Mouse (Mus musculus) lung, adult 2 months (tissue): ENCODE measurements around the gene Dcaf7. TPM values are rescaled to one million over a fixed set of nuclear protein-coding genes. Genes with fewer than 3 reads are reported as not detected.

Experiments used
- DNase-seq: peaks from one replicate; pipeline ENCODE4 v3.0.0; 2022
- H3K4me1 ChIP-seq: fragments of 200-500 bp; 2 replicates; pipeline ENCODE4 v1.6.1; 2011; ENCODE audit warnings: low read length; ENCODE audit not compliant: control insufficient read depth, insufficient read depth
- H3K4me3 ChIP-seq: fragments of 200-500 bp; replicated peaks from 2 replicates; pipeline ENCODE3; 2011; ENCODE audit warnings: low read depth, mild to moderate bottlenecking, control low read depth, low read length; ENCODE audit errors: extremely low read depth
- CTCF ChIP-seq: fragments of 200-500 bp; IDR thresholded peaks from 2 replicates; pipeline ENCODE4 v1.5.1; 2011; ENCODE audit warnings: mild to moderate bottlenecking, low read length, control low read depth; ENCODE audit not compliant: insufficient read depth
- POLR2A ChIP-seq: fragments of 200-500 bp; IDR thresholded peaks from 2 replicates; pipeline ENCODE4 v1.6.1; 2011; ENCODE audit warnings: low read depth, mild to moderate bottlenecking, control low read depth, low read length, borderline replicate concordance; ENCODE audit errors: extremely low read depth
- WGBS: fragments of 180-500 bp; shearing (Covaris S2); methylation state at CpG from one replicate; pipeline ENCODE4 v1.1.7; 2018; 5-methylcytosine and 5-hydroxymethylcytosine counted together
- polyA plus RNA-seq: library from polyadenylated mRNA; depleted of rRNA; stranded (reverse); fragments of >200 nt; gene quantifications from 2 replicates; pipeline ENCODE4 v1.2.3, GENCODE M21; 2012; rRNA removed

Gene Dcaf7
- 43.8 and 51.5 TPM in 2 replicates for polyA plus RNA-seq

DNA sequence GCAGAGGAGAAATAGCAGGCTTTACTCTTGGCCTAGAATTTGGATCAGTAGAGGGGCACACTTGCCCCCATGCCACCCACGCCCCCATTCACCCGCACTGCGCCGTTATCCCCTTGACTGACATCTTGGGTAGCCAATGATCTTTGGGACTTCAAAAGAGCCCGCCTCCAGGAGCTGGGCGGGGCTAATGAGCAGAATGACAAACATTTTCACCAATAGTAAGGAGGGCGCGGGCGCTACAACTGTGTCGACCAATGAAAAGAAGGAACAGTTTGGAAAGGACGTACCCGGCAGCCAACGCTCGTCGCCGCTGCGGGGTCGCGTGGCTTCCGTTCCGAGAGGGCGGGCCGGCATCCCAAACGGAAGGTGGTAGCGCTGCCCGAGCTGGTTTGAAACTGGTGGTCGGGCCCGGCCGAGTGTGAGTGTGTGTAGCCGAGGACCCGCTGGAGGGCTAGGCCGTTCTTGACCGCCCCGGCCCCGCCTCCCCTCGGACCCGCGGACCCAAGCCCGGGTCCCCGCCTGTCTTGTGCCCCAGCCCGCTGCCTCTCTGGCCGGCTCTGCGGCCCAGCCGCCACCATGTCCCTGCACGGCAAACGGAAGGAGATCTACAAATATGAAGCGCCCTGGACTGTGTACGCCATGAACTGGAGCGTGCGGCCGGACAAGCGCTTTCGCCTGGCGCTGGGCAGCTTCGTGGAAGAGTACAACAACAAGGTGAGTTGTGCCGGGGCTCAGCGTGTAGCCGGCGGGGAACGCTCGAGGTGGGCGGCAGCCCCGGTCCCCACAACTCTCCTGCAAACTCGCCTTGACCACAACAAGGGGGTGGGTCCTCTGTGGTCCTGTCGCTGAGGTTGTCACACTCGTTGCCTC lies at the start of gene Dcaf7:
Dcaf7 (plus strand) TSS at position 325 of the 870 bp plus-strand sequence.
- DNase-seq: peak; percentile 99
- under 1% methylated on average over 66 of the region's 66 CpGs for WGBS
- peak within 1 kb of the TSS; percentile 95 for H3K4me3 ChIP-seq
- TF ChIP-seq CTCF: no peak
- TF ChIP-seq POLR2A: peak; percentile 67; the same call in 1 of the 2 replicates
- H3K4me1 ChIP-seq: peaks cover 7% of the 10 kb centered on the region

DNA sequence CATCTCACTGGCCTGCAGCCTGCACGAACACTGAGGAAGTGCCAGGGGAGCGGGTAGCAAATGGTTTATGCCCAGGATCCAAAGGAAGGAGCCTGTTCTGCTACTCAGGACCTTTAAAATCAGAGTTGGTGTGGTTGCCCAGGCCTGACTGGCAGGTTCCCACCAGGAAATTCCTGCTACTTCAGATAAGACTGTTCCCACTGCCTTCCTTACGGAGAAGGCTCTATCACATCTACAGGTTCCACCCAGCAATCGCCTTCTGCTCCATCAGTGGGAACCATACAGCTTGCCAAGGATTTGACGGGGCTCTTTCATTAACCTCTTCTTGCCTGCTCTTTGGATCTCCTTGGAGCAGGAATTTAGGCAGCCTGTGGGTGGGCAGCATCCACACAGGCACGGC lies 49.2 kb upstream of the Dcaf7 start:
- peak; percentile 45 for DNase-seq
- no peak for TF ChIP-seq CTCF
- peak; percentile 49; the same call in 1 of the 2 replicates for TF ChIP-seq POLR2A
- no peak overlapping the region for H3K4me3 ChIP-seq
- H3K4me1 ChIP-seq: peaks cover 23% of the 10 kb centered on the region
- WGBS: 38% methylated on average over 6 of the region's 6 CpGs

DNA sequence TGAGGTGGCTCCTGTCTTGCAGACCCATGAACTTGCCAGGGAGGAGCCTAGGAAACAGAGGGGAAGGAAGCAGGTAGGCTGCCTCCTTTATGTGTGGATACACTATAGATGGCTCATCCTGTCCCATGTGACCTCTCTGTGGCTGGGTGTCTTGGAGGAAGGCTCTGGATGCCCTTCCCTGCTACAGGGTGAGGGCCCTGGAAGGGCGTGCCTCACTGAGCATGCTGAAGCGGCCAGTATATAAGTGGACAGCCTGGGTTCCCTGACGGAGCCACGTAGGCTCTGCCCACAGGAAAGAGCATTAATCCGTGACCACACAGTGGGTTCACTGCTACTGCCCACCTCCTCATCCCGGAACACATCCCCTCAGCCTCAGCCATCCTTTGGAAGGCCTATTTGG lies 47.2 kb upstream of the Dcaf7 start:
- TF ChIP-seq POLR2A: peak; percentile 77; the same call in 1 of the 2 replicates
- no peak for TF ChIP-seq CTCF
- Histone ChIP-seq H3K4me1 (peaks cover 23% of the 10 kb centered on the region), H3K4me3 (no peak overlapping the region)
- DNase-seq: no peak
- 45% methylated on average over 6 of the region's 6 CpGs for WGBS

DNA sequence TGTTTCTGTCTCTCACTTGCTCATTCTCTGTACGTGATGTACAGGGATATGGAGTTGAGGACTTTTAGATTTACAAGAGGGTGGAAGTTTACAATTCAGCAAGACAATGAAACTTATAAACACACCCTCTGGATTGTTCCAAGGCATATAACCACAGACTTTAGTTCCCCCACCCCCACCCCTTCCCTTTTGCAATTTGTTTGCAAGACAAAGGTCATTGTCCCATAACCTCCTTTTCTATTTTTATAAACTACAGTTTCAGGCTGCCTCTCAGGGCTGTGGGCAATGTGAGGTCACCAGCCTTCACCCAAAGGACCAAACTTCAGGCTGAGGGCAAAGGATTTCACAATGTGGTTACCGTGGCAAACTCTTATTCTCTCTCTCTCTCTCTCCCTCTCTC lies 46.4 kb upstream of the Dcaf7 start:
- no peak for DNase-seq
- H3K4me3 ChIP-seq: no peak overlapping the region
- H3K4me1 ChIP-seq: peaks cover 23% of the 10 kb centered on the region
- WGBS: 11% methylated on average over 2 of the region's 2 CpGs
- TF ChIP-seq CTCF (no peak), POLR2A (peak; percentile 19; the same call in 1 of the 2 replicates)

DNA sequence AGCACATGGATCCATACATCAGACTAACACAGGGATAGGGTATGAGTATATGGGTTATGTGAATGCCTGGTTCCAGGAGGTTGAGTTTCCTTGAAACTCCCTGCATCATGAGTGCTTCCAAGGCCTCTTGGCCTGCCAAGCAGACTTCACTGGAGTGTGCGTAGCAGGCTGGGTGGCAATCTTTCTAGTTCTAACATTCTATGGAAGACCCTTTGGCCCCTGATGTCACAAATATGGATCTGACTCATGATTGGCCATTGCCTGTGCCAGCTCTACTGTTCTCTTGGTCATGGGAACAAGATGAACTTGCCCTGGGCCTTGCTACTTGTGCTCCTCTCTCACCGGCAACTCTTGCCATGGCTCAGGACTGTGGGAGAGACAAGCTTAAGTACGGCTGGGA lies 42.3 kb upstream of the Dcaf7 start, which contains the start of gene Ace3:
Ace3 (plus strand) TSS at position 301 of the 400 bp plus-strand sequence.
- Histone ChIP-seq H3K4me3 (no peak within 1 kb of the TSS), H3K4me1 (peaks cover 9% of the 10 kb centered on the region; the same call in 1 of the 2 replicates)
- 93% methylated on average over 3 of the region's 3 CpGs for WGBS
- DNase-seq: no peak
- TF ChIP-seq CTCF (no peak), POLR2A (no peak)

DNA sequence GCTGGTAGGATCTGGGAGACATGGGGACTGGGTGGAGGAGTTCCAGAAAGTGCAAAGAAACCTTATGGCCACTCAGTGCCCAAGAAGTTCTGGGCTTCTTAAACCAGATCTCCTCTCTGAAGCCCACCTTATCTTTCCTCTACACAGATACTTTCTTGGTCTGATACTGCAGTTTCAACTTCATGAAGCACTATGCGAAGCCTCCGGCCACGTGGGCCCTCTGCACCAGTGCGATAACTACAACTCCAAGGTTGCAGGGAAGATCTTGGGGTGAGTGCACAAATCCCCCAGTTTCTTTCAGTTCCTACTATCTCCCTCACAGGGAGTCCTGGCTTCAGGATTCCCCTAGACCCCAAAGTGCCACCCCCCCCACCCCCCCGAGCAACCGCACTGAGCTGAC lies 36.6 kb upstream of the Dcaf7 start:
- H3K4me1 ChIP-seq: peaks cover 4% of the 10 kb centered on the region; the same call in 1 of the 2 replicates
- no peak for DNase-seq
- no peak overlapping the region for H3K4me3 ChIP-seq
- TF ChIP-seq CTCF: no peak
- TF ChIP-seq POLR2A: no peak
- WGBS: 92% methylated on average over 6 of the region's 6 CpGs

DNA sequence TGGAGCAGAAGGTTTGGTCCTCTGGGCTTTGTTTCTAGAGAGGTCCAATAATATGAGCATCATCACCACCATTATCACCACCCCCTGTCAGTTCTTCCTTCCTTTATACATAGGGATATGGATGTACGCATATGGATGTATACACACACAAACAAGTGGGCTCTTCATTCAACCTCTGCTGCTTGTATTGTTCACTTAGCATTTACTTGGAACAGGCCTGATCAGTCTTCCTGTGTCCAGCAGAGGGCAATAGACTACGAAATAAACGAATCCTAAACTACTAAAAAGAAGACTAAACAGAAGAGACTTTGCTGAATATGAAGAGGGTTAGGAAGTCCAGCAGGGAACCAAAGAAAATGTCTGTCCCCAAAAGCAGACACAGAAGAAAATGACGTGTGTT lies 35.0 kb upstream of the Dcaf7 start:
- DNase-seq: no peak
- WGBS: 30% methylated on average over 4 of the region's 4 CpGs
- H3K4me1 ChIP-seq: no peaks in the 10 kb centered on the region

DNA sequence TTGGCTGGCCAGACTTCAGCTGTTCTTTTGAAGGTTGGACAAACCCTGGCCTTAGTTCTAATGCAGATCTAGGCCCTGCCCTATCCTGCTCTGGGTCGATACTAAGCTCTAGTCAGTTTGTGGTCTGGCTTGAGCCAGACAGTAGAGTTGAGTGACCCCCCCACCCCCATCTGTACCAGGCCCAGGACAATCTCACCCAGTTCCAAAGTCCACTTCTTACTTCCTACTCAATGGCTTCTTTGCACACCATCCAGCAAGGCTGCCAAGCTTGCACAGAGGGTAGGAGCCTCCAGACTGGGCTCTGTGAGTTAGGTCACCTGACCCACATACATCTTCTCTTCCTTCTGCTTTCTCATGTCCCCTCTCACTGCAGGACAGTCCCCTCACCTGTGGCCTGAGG lies 32.1 kb upstream of the Dcaf7 start:
- no peak for DNase-seq
- Histone ChIP-seq H3K4me3 (no peak overlapping the region), H3K4me1 (0 out of 2 replicates have a peak, but pooled peaks cover 2% of the 10 kb centered on the region)
- 86% methylated on average over 1 of the region's 1 CpGs for WGBS
- TF ChIP-seq CTCF (no peak), POLR2A (no peak)

More for the DNA sequence above, 35.0 kb upstream of the Dcaf7 start:
- TF ChIP-seq CTCF (0 out of 2 replicates have a peak, but pooled peaks have one; percentile 14), POLR2A (no peak)
- no peak overlapping the region for H3K4me3 ChIP-seq

DNA sequence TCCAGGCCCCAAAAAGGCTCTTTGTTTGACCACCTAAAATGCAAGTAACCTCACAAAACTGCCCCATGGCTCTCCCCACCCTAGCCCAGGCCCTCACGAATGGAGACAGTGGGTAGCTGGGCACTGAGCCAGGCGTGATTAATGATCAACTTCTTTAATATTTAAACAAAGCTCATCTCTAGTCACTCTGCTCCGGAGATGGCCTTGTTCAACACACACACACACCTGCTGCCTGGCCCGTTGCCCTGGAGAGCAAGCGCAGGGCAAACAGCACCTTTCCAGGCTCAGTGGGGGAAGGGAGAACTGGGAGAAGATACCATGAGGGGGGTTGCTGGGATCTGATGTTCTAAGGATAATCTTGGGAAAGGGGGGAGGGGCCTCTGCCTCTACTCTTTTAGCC lies 30.7 kb upstream of the Dcaf7 start:
- 0 out of 2 replicates have a peak, but pooled peaks cover 2% of the 10 kb centered on the region for H3K4me1 ChIP-seq
- WGBS: 20% methylated on average over 5 of the region's 5 CpGs
- no peak for DNase-seq

More for the DNA sequence above, 30.7 kb upstream of the Dcaf7 start:
- no peak for TF ChIP-seq CTCF
- TF ChIP-seq POLR2A: no peak
- no peak overlapping the region for H3K4me3 ChIP-seq
